Mouse (Mus musculus) forelimb bud, embryonic 11.5 days (tissue): ENCODE measurements around the gene 1700029J07Rik.

Source experiments
- DNase-seq: peaks from one replicate; pipeline ENCODE4 v3.0.0-alpha.2; 2012; ENCODE audit warnings: low read depth, low spot score

The 1700029J07Rik gene

GRCm38 (mm10) chr8:45950622-45951021 lies 24.4 kb downstream of the 1700029J07Rik start:
- no peak for DNase-seq

DNA sequence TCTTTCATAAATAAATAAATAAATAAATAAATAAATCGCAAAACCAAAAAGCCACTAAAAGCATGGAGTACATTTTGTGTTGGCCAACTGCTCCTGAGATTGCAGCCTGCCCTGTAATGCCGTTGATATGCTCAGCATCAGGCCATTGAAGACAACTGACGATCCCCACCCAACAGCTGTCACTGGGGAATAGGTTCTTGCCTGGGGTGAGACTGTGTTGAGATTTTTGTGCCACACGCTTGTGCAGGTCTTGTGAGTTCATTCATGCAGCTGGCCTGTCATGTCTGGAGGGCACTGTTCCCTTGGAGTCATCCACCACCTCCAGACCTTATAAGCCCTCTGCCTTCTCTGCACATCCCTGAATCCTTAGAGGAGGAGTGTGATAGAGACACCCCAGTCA lies 28.8 kb downstream of the 1700029J07Rik start:
- DNase-seq = no peak

- no peak for DNase-seq
These were observed 38.1 kb downstream of the 1700029J07Rik start for GRCm38 (mm10) chr8:45936986-45937385.

DNA sequence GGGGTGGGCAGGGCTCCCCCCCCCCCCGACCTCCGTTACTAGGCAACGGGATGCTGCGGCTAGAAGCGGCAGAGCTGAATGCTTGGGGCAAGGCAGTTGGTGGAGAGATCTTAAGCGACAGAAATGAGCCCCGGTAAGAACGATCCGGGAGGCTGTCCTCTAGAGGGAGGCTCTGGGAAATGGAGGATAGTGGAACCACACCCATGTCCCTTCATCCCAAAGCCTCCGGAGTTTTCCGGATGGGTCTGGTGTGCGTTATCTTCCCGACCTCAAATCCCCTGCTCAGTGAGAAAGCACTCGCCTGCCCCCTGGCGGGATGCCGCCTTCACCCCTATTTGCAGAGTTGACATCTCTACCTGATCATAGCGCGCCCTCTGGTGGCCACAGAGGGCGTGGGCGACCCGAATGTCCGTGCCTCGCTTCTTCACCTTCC lies 40.5 kb downstream of the 1700029J07Rik start, which contains the start of gene Ccdc110:
TSS of gene Ccdc110 (plus strand) at position 38 of the 433 bp plus-strand sequence.
- DNase-seq = peak; percentile 95

DNA sequence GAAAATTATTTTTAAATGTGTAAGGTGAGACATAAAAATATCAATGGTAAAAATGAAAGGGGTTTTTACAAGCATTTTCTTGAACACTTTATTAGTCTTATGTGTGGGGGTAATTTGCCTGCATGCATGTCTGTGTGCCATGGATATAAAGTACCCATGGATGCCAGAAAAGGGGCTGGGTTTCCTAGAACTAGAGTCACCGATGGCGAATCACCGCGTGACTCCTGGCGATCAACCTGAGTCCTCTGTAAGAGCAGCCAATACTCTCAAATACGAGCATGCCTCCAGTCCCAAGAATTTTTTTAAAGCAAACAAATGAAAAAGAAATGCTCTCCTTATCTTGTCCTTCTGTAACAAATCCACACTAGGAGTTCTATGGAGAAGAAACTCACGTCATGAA lies 52.9 kb downstream of the 1700029J07Rik start:
- DNase-seq = no peak

GRCm38 (mm10) chr8:45920392-45920791 lies 54.7 kb downstream of the 1700029J07Rik start:
- DNase-seq = no peak

- DNase-seq = no peak
These were observed 56.2 kb downstream of the 1700029J07Rik start for GRCm38 (mm10) chr8:45918891-45919290.

DNA sequence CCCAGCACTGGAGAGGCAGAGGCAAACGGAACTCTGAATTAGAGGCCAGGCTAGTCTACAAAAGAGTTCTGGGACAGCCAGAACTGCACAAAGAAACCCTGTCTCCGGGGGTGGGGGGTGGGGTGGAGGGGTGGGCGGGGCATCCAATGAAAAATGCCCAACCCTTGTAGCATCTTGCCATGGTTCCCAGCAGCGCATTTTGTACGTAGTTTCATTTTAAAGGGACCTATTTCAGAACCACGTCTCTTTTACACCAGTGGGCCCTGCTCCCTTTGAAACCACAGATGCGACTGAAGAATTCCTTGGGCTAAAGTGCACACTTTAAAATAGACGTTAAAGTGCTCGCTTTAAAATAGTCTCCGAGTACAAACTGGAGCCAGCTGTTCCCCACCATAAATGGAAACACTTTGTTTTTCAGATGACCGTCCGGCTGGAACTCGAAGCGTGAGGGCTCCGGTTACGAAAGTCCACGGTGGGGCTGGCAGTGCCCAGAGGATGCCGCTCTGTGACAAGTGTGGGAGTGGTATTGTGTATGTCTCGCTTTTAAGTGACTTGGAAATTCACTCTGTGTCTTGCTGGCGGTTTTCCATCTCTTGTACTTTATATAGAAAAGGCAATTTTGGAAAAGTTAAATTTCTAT lies 57.9 kb downstream of the 1700029J07Rik start:
- DNase-seq = no peak

GRCm38 (mm10) chr8:45916496-45916895 lies 58.6 kb downstream of the 1700029J07Rik start:
- no peak for DNase-seq

- DNase-seq = no peak
These were observed 61.3 kb downstream of the 1700029J07Rik start for GRCm38 (mm10) chr8:45913707-45914106.

- DNase-seq = no peak
These were observed 68.8 kb downstream of the 1700029J07Rik start for GRCm38 (mm10) chr8:45906251-45906619.

- DNase-seq = no peak
These were observed 69.3 kb downstream of the 1700029J07Rik start for GRCm38 (mm10) chr8:45905591-45906250.

DNA sequence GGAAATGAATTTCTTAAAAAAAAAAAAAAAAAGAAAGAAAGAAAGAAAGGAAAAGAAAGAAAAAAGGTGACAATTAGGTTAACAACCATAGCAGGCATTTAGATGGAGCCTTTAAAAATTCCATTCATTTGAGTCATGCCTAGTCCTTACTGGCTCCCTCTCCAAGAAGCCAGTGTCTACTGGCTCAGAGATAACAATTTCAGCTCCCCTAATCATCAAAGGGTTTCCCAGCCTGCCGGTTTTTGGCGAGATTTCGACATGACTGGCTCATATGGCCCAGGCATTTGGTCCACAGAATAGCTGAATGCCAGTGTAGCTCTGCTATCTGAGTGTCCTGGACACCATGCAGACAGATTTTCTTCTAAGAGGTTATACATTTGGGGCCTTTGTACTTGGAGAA lies 71.4 kb downstream of the 1700029J07Rik start:
- no peak for DNase-seq
